Mouse (Mus musculus) kidney, postnatal 0 days (tissue): ENCODE results near the gene Zfp933. TPM values are rescaled to one million over a fixed set of nuclear protein-coding genes. Genes with fewer than 3 reads are reported as not detected.
"Not testable (repeated sequence)": the region's sequence is repeated elsewhere in the genome, so short reads cannot be mapped to it uniquely, and the experiment has no call there.

Experiments used
- ATAC-seq: fragments of 200-750 bp; cut with Nextera tagmentation; replicated peaks from 2 replicates; pipeline ENCODE4 v1.8.0; 2017; ENCODE audit warnings: low read depth, moderate number of reproducible peaks, moderate TSS enrichment, moderate library complexity; ENCODE audit not compliant: low FRiP score
- DNase-seq: peaks from one replicate; pipeline ENCODE4 v3.0.0-alpha.2; 2016; ENCODE audit warnings: low spot score
- H3K27ac ChIP-seq: fragments of 300-500 bp; sonication (generic); 2 replicates; pipeline ENCODE4 v1.5.1; 2014; ENCODE audit warnings: mild to moderate bottlenecking
- H3K27me3 ChIP-seq: fragments of 300-500 bp; sonication (generic); 2 replicates; pipeline ENCODE4 v1.6.1; 2014; ENCODE audit warnings: low read length, mixed read lengths; ENCODE audit not compliant: insufficient read depth
- H3K36me3 ChIP-seq: fragments of 300-500 bp; sonication (generic); 2 replicates; pipeline ENCODE4 v1.6.1; 2014; ENCODE audit warnings: low read length, mixed read lengths; ENCODE audit not compliant: insufficient read depth
- H3K4me1 ChIP-seq: fragments of 300-500 bp; sonication (generic); replicated peaks from 2 replicates; pipeline ENCODE4 v1.6.1; 2014; ENCODE audit warnings: antibody characterized with exemption, low read length, mixed read lengths; ENCODE audit not compliant: insufficient read depth
- H3K4me2 ChIP-seq: fragments of 300-500 bp; sonication (generic); 2 replicates; pipeline ENCODE4 v1.6.1; 2014; ENCODE audit warnings: mild to moderate bottlenecking, low read length, moderate library complexity, mixed read lengths
- H3K4me3 ChIP-seq: fragments of 300-500 bp; sonication (generic); replicated peaks from 2 replicates; pipeline ENCODE4 v1.5.1; 2014; ENCODE audit warnings: low read depth, low read length
- H3K9ac ChIP-seq: fragments of 300-500 bp; sonication (generic); 2 replicates; pipeline ENCODE4 v1.6.1; 2014; ENCODE audit warnings: low read depth, low read length
- H3K9me3 ChIP-seq: fragments of 300-500 bp; sonication (generic); replicated peaks from 2 replicates; pipeline ENCODE4 v1.6.1; 2016; ENCODE audit warnings: low read length, inconsistent platforms, mixed read lengths
- CTCF ChIP-seq: IDR thresholded peaks from 2 replicates; pipeline ENCODE4 v1.5.1; 2016; ENCODE audit warnings: antibody characterized with exemption, low read depth, mild to moderate bottlenecking, moderate library complexity
- WGBS: fragments of 180-500 bp; shearing (Covaris S2); extraction: QIAGEN DNeasy Blood & Tissue Kit; methylation state at CpG from one replicate; pipeline ENCODE4 v1.1.7; 2014; 5-methylcytosine and 5-hydroxymethylcytosine counted together
- polyA plus RNA-seq: library from polyadenylated mRNA; unstranded; fragments of >200 nt; fragmentation: Nextera tagmentation; extraction: Ambion mirVana; gene quantifications from 2 replicates; pipeline ENCODE4 v1.2.1, GENCODE M21; 2015

The Zfp933 gene
- polyA plus RNA-seq, 1 experiment from 2014 or later = 4.7 TPM

GRCm38 (mm10) chr4:147866056-147866455 lies 17.9 kb upstream of the Zfp933 start:
- no peak overlapping the region for H3K4me3 ChIP-seq
- peaks cover 38% of the 10 kb centered on the region for H3K36me3 ChIP-seq
- peaks cover 19% of the 10 kb centered on the region for H3K4me1 ChIP-seq
- H3K27me3 ChIP-seq = no peaks in the 10 kb centered on the region
- DNase-seq (no peak), ATAC-seq (no peak)
- no peak overlapping the region for H3K4me2 ChIP-seq
- H3K9ac ChIP-seq = no peak overlapping the region
- no peak overlapping the region for H3K27ac ChIP-seq
- WGBS = 96% methylated on average over 9 of the region's 9 CpGs
- no peak for TF ChIP-seq CTCF
- no peaks in the 10 kb centered on the region for H3K9me3 ChIP-seq

- Histone ChIP-seq H3K4me1 (peaks cover 19% of the 10 kb centered on the region), H3K27me3 (no peaks in the 10 kb centered on the region), H3K4me3 (no peak overlapping the region), H3K27ac (no peak overlapping the region), H3K4me2 (no peak overlapping the region), H3K9ac (no peak overlapping the region), H3K9me3 (no peaks in the 10 kb centered on the region), H3K36me3 (peaks cover 42% of the 10 kb centered on the region)
- ATAC-seq (no peak), DNase-seq (no peak)
- WGBS = 90% methylated on average over 6 of the region's 6 CpGs
- no peak for TF ChIP-seq CTCF
Observed at GRCm38 (mm10) chr4:147865651-147866050, 17.5 kb upstream of the Zfp933 start.

- 90% methylated on average over 3 of the region's 3 CpGs for WGBS
- H3K27ac ChIP-seq = no peak overlapping the region
- H3K36me3 ChIP-seq = peaks cover 43% of the 10 kb centered on the region
Observed at GRCm38 (mm10) chr4:147862051-147862450, 13.9 kb upstream of the Zfp933 start.

GRCm38 (mm10) chr4:147850776-147851175 lies 2.6 kb upstream of the Zfp933 start:
- Histone ChIP-seq H3K4me3 (no peak overlapping the region), H3K9ac (no peak overlapping the region), H3K27me3 (no peaks in the 10 kb centered on the region), H3K4me2 (no peak overlapping the region), H3K4me1 (0 out of 2 replicates have a peak, but pooled peaks cover 4% of the 10 kb centered on the region), H3K27ac (no peak overlapping the region), H3K36me3 (no peaks in the 10 kb centered on the region), H3K9me3 (no peaks in the 10 kb centered on the region)
- no peak for ATAC-seq
- DNase-seq = no peak
- WGBS = 82% methylated on average over 2 of the region's 2 CpGs
- no peak for TF ChIP-seq CTCF

More at GRCm38 (mm10) chr4:147862051-147862450, 13.9 kb upstream of the Zfp933 start:
- Histone ChIP-seq H3K27me3 (no peaks in the 10 kb centered on the region), H3K4me1 (no peaks in the 10 kb centered on the region), H3K9ac (no peak overlapping the region), H3K4me3 (no peak overlapping the region), H3K9me3 (no peaks in the 10 kb centered on the region), H3K4me2 (no peak overlapping the region)
- ATAC-seq (no peak), DNase-seq (no peak)
- TF ChIP-seq CTCF = no peak

- Histone ChIP-seq H3K9me3 (no peaks in the 10 kb centered on the region), H3K36me3 (no peaks in the 10 kb centered on the region), H3K9ac (peak overlapping the region; percentile 65), H3K4me2 (peak overlapping the region; percentile 73), H3K4me3 (peak overlapping the region; percentile 66), H3K27ac (peak overlapping the region; percentile 38; the same call in 1 of the 2 replicates), H3K4me1 (0 out of 2 replicates have a peak, but pooled peaks cover 4% of the 10 kb centered on the region), H3K27me3 (no peaks in the 10 kb centered on the region)
- 2% methylated on average over 4 of the region's 4 CpGs for WGBS
- no peak for TF ChIP-seq CTCF
- peak; percentile 76 for ATAC-seq
- DNase-seq = no peak
Observed at GRCm38 (mm10) chr4:147848584-147848991, 422 bp upstream of the Zfp933 start.

- Histone ChIP-seq H3K27me3 (no peaks in the 10 kb centered on the region), H3K9me3 (peaks cover 14% of the 10 kb centered on the region; the same call in 1 of the 2 replicates), H3K27ac (no peak overlapping the region), H3K36me3 (0 out of 2 replicates have a peak, but pooled peaks cover 6% of the 10 kb centered on the region), H3K4me1 (no peaks in the 10 kb centered on the region), H3K4me2 (no peak overlapping the region), H3K9ac (no peak overlapping the region), H3K4me3 (no peak overlapping the region)
- no peak for DNase-seq
- TF ChIP-seq CTCF = no peak
- 94% methylated on average over 3 of the region's 3 CpGs for WGBS
- ATAC-seq = no peak
Observed at GRCm38 (mm10) chr4:147842871-147843270, 5.3 kb downstream of the Zfp933 start.

GRCm38 (mm10) chr4:147839282-147839681 lies 8.9 kb downstream of the Zfp933 start:
- not testable (repeated sequence) for H3K9ac ChIP-seq, H3K4me1 ChIP-seq, H3K27ac ChIP-seq, H3K4me3 ChIP-seq, H3K36me3 ChIP-seq, H3K27me3 ChIP-seq, DNase-seq, H3K4me2 ChIP-seq, ATAC-seq
- H3K9me3 ChIP-seq = peaks cover 16% of the 10 kb centered on the region; the same call in 1 of the 2 replicates
- WGBS = 97% methylated on average over 8 of the region's 26 CpGs
